In genomic region chr11:121434156-121435155, GRCm38 (mm10) we compare ENCODE assay signal across 8 mouse cellular contexts. TPM values are rescaled to one million over a fixed set of nuclear protein-coding genes. Genes with fewer than 3 reads are reported as not detected.
A peak's percentile ranks its signal among the peaks of the same experiment; 100 is the strongest.
DNase-seq lines count a peak whose midpoint lies in the region; ATAC-seq and TF ChIP-seq lines count a peak whose summit lies in the region.

Gene Fn3k, plus strand, starts transcription at chr11:121434913.

- H3K9ac ChIP-seq in intestine, postnatal 0 days (ENCODE audit: low read depth, low read length) = no peak within 1 kb of the TSS

- no peak for TF ChIP-seq CTCF in intestine, postnatal 0 days (IDR thresholded peaks at IDR 0.05; ENCODE audit: low read depth)

- peak; percentile 74 for ATAC-seq in intestine, postnatal 0 days

- intact Hi-C loops in left cerebral cortex, postnatal 36 days (cut with DNase I) = loop anchor here (5.0 kb wide), 1 partner anchor 47 kb away; the partner anchor contains the start of gene Rab40b

- H3K9me3 ChIP-seq in intestine, postnatal 0 days (ENCODE audit: control insufficient read depth) = no peaks in the 10 kb centered on the region
- no peaks in the 10 kb centered on the region for H3K9me3 ChIP-seq in midbrain, embryonic 10.5 days (replicated peaks)

- H3K27ac ChIP-seq in intestine, postnatal 0 days (ENCODE audit: low read depth, low read length) = no peak within 1 kb of the TSS
- H3K27ac ChIP-seq in midbrain, embryonic 10.5 days (replicated peaks) = peak within 1 kb of the TSS; percentile 14; the same call in 1 of the 2 replicates

- WGBS in intestine, postnatal 0 days = 5% methylated on average over 30 of the region's 30 CpGs
- WGBS in midbrain, embryonic 10.5 days = 11% methylated on average over 30 of the region's 30 CpGs

- H3K4me2 ChIP-seq in intestine, postnatal 0 days (replicated peaks; ENCODE audit: low read depth) = peak within 1 kb of the TSS; percentile 76

- no peaks in the 10 kb centered on the region for H3K4me1 ChIP-seq in intestine, postnatal 0 days (replicated peaks; ENCODE audit: control insufficient read depth, insufficient read depth, low read length)
- peaks cover 26% of the 10 kb centered on the region for H3K4me1 ChIP-seq in midbrain, embryonic 10.5 days

- H3K36me3 ChIP-seq in intestine, postnatal 0 days (ENCODE audit: control insufficient read depth, insufficient read depth) = no peaks in the 10 kb centered on the region
- H3K36me3 ChIP-seq in midbrain, embryonic 10.5 days = peaks cover 9% of the 10 kb centered on the region

- H3K4me3 ChIP-seq in intestine, postnatal 0 days (ENCODE audit: low read depth, low read length) = peak within 1 kb of the TSS; percentile 30
- H3K4me3 ChIP-seq in midbrain, embryonic 10.5 days = peak within 1 kb of the TSS; percentile 53

- H3K27me3 ChIP-seq in intestine, postnatal 0 days (replicated peaks; ENCODE audit: control insufficient read depth, insufficient read depth, low read length) = no peaks in the 10 kb centered on the region
- peaks cover 8% of the 10 kb centered on the region; the same call in 1 of the 2 replicates for H3K27me3 ChIP-seq in midbrain, embryonic 10.5 days (ENCODE audit: low read depth, poor library complexity, severe bottlenecking)

- DNase-seq in adrenal gland, adult 8-10 months = peak; percentile 88
- peak; percentile 61 for DNase-seq in embryo, embryonic 11.5 days (ENCODE audit: low read depth, low spot score)
- peak; percentile 40 to 76 for DNase-seq in gastrocnemius, postnatal 4 days (ENCODE audit: low spot score in 2 of 2)
- DNase-seq in left cerebral cortex, postnatal 36 days (ENCODE audit: low spot score in 2 of 2) = peak; percentile 92 to 94
- DNase-seq in midbrain, embryonic 10.5 days (ENCODE audit: low spot score) = peak; percentile 76
- peak; percentile 97 for DNase-seq in right cerebral cortex, postnatal 36 days (ENCODE audit: low spot score in 2 of 2)
- peak; percentile 70 to 81 for DNase-seq in urinary bladder, postnatal 4 days (ENCODE audit: low spot score in 2 of 2)

RNA-seq across cellular contexts. Expression of gene Fn3k, which starts in this region (rescaled TPM):
- 1 to 10 TPM; 5.6 to 8.9 (median 6.3) TPM for total RNA-seq in adrenal gland, adult 8-10 months (2022)
- 1 to 10 TPM; 8.0 to 8.4 TPM for total RNA-seq in gastrocnemius, postnatal 4 days (2021)
- polyA plus RNA-seq in intestine, postnatal 0 days (2015; fragmentation: Nextera tagmentation; extraction: Ambion mirVana) = 0.51 and 0.60 TPM in 2 replicates
- 10 to 100 TPM; 54.4 to 54.6 TPM for total RNA-seq in left cerebral cortex, postnatal 36 days (2021)
- polyA plus RNA-seq in midbrain, embryonic 10.5 days (2016; fragmentation: Nextera tagmentation; extraction: Ambion mirVana) = 0.94 and 1.3 TPM in 2 replicates

Comparison
In these comparisons a context has a peak if more than half of its experiments do, and no peak if none do; other contexts are left out.
1. RNA of gene Fn3k (total RNA-seq): 54.4 to 54.6 TPM in left cerebral cortex, postnatal 36 days; 8.0 to 8.4 TPM in gastrocnemius, postnatal 4 days and 5.6 to 8.9 TPM in adrenal gland, adult 8-10 months; every median in the first group is over 4 times any median in the second.
2. Peak in ATAC-seq, H3K4me3 ChIP-seq and H3K4me2 ChIP-seq in intestine, postnatal 0 days; RNA of the gene not detected or under 1 TPM.
3. Peak in every context shown above with its lines, with median percentiles within 50 percentile points of each other: DNase-seq.